Mouse (Mus musculus) kidney, postnatal 0 days (tissue): ENCODE measurements at regions not wholly inside any gene's neighbourhood (a gene's known extent, or its start where the extent isn't known, plus 50 kb on each side); places are given as distances from the start of the nearest gene placed in this dataset.

Source experiments
- ATAC-seq: fragments of 200-750 bp; cut with Nextera tagmentation; replicated peaks from 2 replicates; pipeline ENCODE4 v1.8.0; 2017; ENCODE audit warnings: low read depth, moderate number of reproducible peaks, moderate TSS enrichment, moderate library complexity; ENCODE audit not compliant: low FRiP score
- DNase-seq: peaks from one replicate; pipeline ENCODE4 v3.0.0-alpha.2; 2016; ENCODE audit warnings: low spot score
- H3K27ac ChIP-seq: fragments of 300-500 bp; sonication (generic); 2 replicates; pipeline ENCODE4 v1.5.1; 2014; ENCODE audit warnings: mild to moderate bottlenecking
- H3K27me3 ChIP-seq: fragments of 300-500 bp; sonication (generic); 2 replicates; pipeline ENCODE4 v1.6.1; 2014; ENCODE audit warnings: low read length, mixed read lengths; ENCODE audit not compliant: insufficient read depth
- H3K36me3 ChIP-seq: fragments of 300-500 bp; sonication (generic); 2 replicates; pipeline ENCODE4 v1.6.1; 2014; ENCODE audit warnings: low read length, mixed read lengths; ENCODE audit not compliant: insufficient read depth
- H3K4me1 ChIP-seq: fragments of 300-500 bp; sonication (generic); replicated peaks from 2 replicates; pipeline ENCODE4 v1.6.1; 2014; ENCODE audit warnings: antibody characterized with exemption, low read length, mixed read lengths; ENCODE audit not compliant: insufficient read depth
- H3K4me2 ChIP-seq: fragments of 300-500 bp; sonication (generic); 2 replicates; pipeline ENCODE4 v1.6.1; 2014; ENCODE audit warnings: mild to moderate bottlenecking, low read length, moderate library complexity, mixed read lengths
- H3K4me3 ChIP-seq: fragments of 300-500 bp; sonication (generic); replicated peaks from 2 replicates; pipeline ENCODE4 v1.5.1; 2014; ENCODE audit warnings: low read depth, low read length
- H3K9ac ChIP-seq: fragments of 300-500 bp; sonication (generic); 2 replicates; pipeline ENCODE4 v1.6.1; 2014; ENCODE audit warnings: low read depth, low read length
- H3K9me3 ChIP-seq: fragments of 300-500 bp; sonication (generic); replicated peaks from 2 replicates; pipeline ENCODE4 v1.6.1; 2016; ENCODE audit warnings: low read length, inconsistent platforms, mixed read lengths
- CTCF ChIP-seq: IDR thresholded peaks from 2 replicates; pipeline ENCODE4 v1.5.1; 2016; ENCODE audit warnings: antibody characterized with exemption, low read depth, mild to moderate bottlenecking, moderate library complexity
- WGBS: fragments of 180-500 bp; shearing (Covaris S2); extraction: QIAGEN DNeasy Blood & Tissue Kit; methylation state at CpG from one replicate; pipeline ENCODE4 v1.1.7; 2014; 5-methylcytosine and 5-hydroxymethylcytosine counted together

DNA sequence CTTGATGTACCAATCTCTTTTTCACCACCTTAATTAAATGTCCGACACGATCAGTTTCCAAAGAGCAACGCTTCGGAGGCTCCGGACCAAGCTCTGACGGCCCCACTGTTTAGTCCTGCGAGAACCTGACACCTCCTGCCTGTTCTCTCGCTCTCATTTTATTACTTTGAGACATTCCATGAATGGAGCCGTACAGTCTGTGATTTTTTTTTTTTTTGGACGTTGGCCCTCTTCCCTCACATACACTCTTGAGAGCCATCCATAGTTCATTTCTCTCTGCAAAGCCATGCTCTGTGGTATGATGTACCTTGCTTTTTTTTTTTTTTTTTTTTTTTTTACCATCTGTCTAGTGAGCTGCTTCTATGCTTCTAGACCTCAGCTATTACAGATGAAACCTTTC is 106.7 kb downstream of the Nxnl2 start:
- Histone ChIP-seq H3K4me1 (0 out of 2 replicates have a peak, but pooled peaks cover 4% of the 10 kb centered on the region), H3K9ac (no peak overlapping the region), H3K9me3 (no peaks in the 10 kb centered on the region), H3K27ac (no peak overlapping the region), H3K27me3 (no peaks in the 10 kb centered on the region), H3K4me3 (no peak overlapping the region), H3K36me3 (no peaks in the 10 kb centered on the region), H3K4me2 (no peak overlapping the region)
- TF ChIP-seq CTCF = no peak
- ATAC-seq (no peak), DNase-seq (peak; percentile 82)
- WGBS = 16% methylated on average over 10 of the region's 10 CpGs

DNA sequence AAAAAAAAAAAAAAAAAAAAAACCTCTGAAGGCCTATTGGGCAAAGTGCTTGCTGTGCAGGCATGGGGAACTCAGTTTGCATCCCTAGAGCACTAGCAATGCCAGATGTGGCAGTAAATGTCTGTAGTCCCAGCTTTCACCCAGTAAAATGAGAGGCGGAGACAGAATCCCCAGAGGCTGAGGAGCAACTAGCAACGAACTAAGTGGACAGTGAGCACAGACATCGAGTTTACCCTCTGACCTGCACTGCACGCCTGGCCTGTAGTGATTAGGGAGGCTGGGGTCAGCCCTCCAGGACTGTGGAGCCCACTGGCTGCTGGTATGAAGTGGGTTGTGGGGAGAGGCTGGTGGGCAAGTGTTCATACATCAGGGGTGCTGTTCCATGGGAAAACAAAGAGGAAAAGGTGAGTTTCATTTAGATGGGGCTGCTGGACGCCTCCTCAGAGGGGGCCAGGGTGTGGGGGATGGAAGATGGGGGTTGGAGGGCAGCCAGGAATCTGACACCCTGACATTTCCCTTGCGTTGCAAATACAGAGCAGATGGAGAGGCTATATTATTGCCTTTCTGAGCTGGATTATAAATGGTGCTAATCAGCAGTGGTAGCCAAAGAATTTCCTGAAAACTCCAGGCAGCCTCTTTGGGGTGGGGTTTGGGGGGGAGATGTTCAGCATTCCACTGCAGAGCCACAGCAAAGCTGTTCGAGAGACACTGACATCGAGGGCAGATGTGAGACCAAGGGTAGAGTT is 109.0 kb downstream of the Nxnl2 start:
- no peak overlapping the region for H3K9ac ChIP-seq
- no peaks in the 10 kb centered on the region for H3K36me3 ChIP-seq
- DNase-seq (peak; percentile 93), ATAC-seq (peak; percentile 66; the same call in 1 of the 2 replicates)
- H3K4me2 ChIP-seq = no peak overlapping the region
- WGBS = 16% methylated on average over 8 of the region's 8 CpGs
- H3K4me1 ChIP-seq = 0 out of 2 replicates have a peak, but pooled peaks cover 2% of the 10 kb centered on the region
- 0 out of 2 replicates have a peak, but pooled peaks have one; percentile 4 for TF ChIP-seq CTCF
- no peaks in the 10 kb centered on the region for H3K27me3 ChIP-seq
- no peak overlapping the region for H3K4me3 ChIP-seq
- H3K27ac ChIP-seq = peak overlapping the region; percentile 70; the same call in 1 of the 2 replicates
- H3K9me3 ChIP-seq = no peaks in the 10 kb centered on the region

DNA sequence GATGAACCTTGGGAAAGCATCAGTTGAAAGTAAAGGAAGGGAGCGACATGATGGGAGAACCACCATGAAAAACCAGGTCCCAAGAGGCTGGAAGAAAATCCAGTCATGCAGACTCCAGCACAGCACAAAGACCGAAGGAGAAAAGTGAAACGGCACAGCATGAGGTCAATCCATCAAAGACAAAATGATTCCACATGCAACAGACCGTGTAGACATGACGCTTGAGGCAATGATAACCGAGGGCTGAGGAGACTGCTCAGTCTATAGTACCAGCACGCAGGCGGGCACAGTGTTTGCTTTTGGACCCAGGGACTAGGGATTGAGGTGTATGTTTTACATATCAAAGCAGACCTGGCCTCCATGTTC is 109.5 kb downstream of the Nxnl2 start:
- no peak overlapping the region for H3K4me3 ChIP-seq
- TF ChIP-seq CTCF = no peak
- ATAC-seq (no peak), DNase-seq (no peak)
- H3K4me1 ChIP-seq = no peaks in the 10 kb centered on the region
- H3K27me3 ChIP-seq = no peaks in the 10 kb centered on the region
- peak overlapping the region; percentile 26; the same call in 1 of the 2 replicates for H3K27ac ChIP-seq
- H3K9ac ChIP-seq = no peak overlapping the region
- H3K9me3 ChIP-seq = no peaks in the 10 kb centered on the region
- WGBS = 35% methylated on average over 8 of the region's 8 CpGs
- H3K4me2 ChIP-seq = no peak overlapping the region
- H3K36me3 ChIP-seq = no peaks in the 10 kb centered on the region

DNA sequence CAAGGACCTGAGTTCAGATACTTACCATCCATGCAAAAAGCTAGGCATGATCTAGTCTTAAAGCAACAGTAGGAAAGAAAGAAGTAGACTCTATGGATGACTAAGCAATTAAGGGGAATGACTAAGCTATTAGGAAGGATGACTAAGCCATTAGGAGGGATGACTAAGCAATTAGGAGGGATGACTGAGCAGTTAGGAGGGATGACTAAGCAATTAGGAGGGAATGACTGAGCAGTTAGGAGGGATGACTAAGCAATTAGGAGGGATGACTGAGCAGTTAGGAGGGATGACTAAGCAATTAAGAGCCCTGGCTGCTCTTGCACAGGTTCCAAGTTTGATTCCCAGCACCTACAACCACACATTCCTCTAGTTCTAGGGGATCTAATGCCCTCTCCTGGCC is 113.9 kb downstream of the Nxnl2 start:
- Histone ChIP-seq H3K27me3 (no peaks in the 10 kb centered on the region), H3K9ac (no peak overlapping the region), H3K36me3 (no peaks in the 10 kb centered on the region), H3K4me3 (no peak overlapping the region), H3K27ac (no peak overlapping the region), H3K4me2 (no peak overlapping the region), H3K4me1 (no peaks in the 10 kb centered on the region), H3K9me3 (no peaks in the 10 kb centered on the region)
- TF ChIP-seq CTCF = no peak
- DNase-seq (no peak), ATAC-seq (no peak)

DNA sequence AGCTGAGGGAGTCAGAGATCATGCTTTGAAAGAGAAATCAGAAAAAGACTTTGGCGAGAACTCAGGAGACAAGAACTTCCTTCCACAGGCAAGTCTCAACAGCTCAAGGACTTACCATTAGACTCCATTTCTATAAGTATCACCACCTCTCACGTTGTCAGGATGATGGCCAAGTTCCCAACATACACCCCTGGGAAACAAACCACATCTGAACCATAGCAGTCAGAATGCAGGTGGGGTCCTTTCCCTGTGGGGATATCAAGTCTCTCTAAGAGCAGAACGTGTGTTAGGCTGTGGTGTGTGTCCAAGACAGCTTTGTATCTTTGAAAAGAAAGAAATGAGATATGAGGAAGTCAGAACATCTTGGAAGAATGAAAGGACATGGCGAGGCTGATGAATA is 118.6 kb downstream of the Nxnl2 start:
- H3K27ac ChIP-seq = no peak overlapping the region
- H3K4me2 ChIP-seq = no peak overlapping the region
- H3K9ac ChIP-seq = no peak overlapping the region
- no peaks in the 10 kb centered on the region for H3K9me3 ChIP-seq
- 68% methylated on average over 4 of the region's 4 CpGs for WGBS
- ATAC-seq (no peak), DNase-seq (no peak)
- no peak overlapping the region for H3K4me3 ChIP-seq
- H3K4me1 ChIP-seq = no peaks in the 10 kb centered on the region
- H3K27me3 ChIP-seq = no peaks in the 10 kb centered on the region
- TF ChIP-seq CTCF = no peak
- no peaks in the 10 kb centered on the region for H3K36me3 ChIP-seq

DNA sequence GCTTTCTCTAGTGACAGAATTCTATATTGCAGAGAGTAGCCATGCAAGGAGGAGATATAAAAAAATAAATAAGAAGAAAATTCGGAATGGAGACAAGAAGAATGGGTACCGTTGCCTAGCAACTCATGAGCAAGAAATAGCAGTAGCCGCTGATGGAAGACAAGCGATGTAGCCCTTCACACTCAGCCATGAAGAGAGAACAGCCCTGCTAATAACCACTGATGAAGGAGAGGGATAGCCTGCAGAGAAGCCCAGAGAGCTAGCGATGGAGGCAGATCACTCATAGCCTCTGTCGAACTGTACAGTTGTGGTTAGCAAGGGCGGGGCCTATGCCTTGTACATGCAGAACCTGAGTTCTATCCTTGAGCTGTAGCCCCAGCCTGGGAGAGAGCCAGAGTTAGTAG is 118.4 kb upstream of the S1pr3 start:
- 87% methylated on average over 7 of the region's 7 CpGs for WGBS
- Histone ChIP-seq H3K36me3 (no peaks in the 10 kb centered on the region), H3K9ac (no peak overlapping the region), H3K9me3 (no peaks in the 10 kb centered on the region), H3K4me2 (no peak overlapping the region), H3K27me3 (no peaks in the 10 kb centered on the region), H3K4me3 (no peak overlapping the region), H3K27ac (no peak overlapping the region), H3K4me1 (no peaks in the 10 kb centered on the region)
- no peak for TF ChIP-seq CTCF
- ATAC-seq = no peak
- DNase-seq = no peak

DNA sequence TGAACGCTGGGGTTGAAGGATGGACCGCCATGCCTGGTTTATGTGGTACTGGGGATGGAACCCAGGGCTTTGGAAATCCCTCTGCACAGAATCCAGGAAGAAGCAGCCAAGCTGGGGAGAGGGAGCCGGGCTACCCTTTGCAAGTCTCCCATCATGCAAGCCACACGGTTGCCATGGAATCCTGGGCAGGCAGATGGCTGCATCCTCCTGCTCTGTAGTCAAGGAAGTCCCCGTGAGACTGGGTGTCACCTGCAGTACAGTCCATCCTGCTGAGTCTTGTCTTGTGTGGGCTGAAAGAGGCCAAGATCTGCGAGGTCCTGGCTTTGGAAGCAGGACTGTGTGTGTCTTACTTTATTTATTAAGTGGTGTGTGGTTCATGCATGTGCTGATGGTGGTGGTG is 117.5 kb upstream of the S1pr3 start:
- TF ChIP-seq CTCF = no peak
- 80% methylated on average over 6 of the region's 6 CpGs for WGBS

More for the DNA sequence above, 117.5 kb upstream of the S1pr3 start:
- H3K27ac ChIP-seq = no peak overlapping the region
- H3K9me3 ChIP-seq = no peaks in the 10 kb centered on the region
- no peak overlapping the region for H3K4me3 ChIP-seq
- no peak overlapping the region for H3K4me2 ChIP-seq
- no peaks in the 10 kb centered on the region for H3K27me3 ChIP-seq
- DNase-seq (no peak), ATAC-seq (no peak)
- no peaks in the 10 kb centered on the region for H3K36me3 ChIP-seq
- no peak overlapping the region for H3K9ac ChIP-seq
- H3K4me1 ChIP-seq = no peaks in the 10 kb centered on the region
